Mouse (Mus musculus) stomach, postnatal 0 days (tissue): ENCODE results near the gene Saa2. TPM values are rescaled to one million over a fixed set of nuclear protein-coding genes. Genes with fewer than 3 reads are reported as not detected.
"Not testable (repeated sequence)": the region's sequence is repeated elsewhere in the genome, so short reads cannot be mapped to it uniquely, and the experiment has no call there.

Source experiments
- ATAC-seq: fragments of 200-750 bp; cut with Nextera tagmentation; 2 replicates; pipeline ENCODE4 v1.8.0; 2017; ENCODE audit not compliant: low FRiP score, low TSS enrichment
- DNase-seq: peaks from one replicate; pipeline ENCODE4 v3.0.0-alpha.2; 2016; ENCODE audit warnings: low spot score
- H3K27ac ChIP-seq: fragments of 300-500 bp; sonication (generic); replicated peaks from 2 replicates; pipeline ENCODE4 v1.5.1; 2014; ENCODE audit warnings: mild to moderate bottlenecking, control low read depth
- H3K27me3 ChIP-seq: fragments of 300-500 bp; sonication (generic); 2 replicates; pipeline ENCODE4 v1.6.1; 2014; ENCODE audit warnings: low read length; ENCODE audit not compliant: control insufficient read depth, insufficient read depth
- H3K36me3 ChIP-seq: fragments of 300-500 bp; sonication (generic); 2 replicates; pipeline ENCODE4 v1.6.1; 2014; ENCODE audit warnings: low read length, mixed read lengths; ENCODE audit not compliant: control insufficient read depth, insufficient read depth
- H3K4me1 ChIP-seq: fragments of 300-500 bp; sonication (generic); replicated peaks from 2 replicates; pipeline ENCODE4 v1.6.1; 2014; ENCODE audit warnings: antibody characterized with exemption; ENCODE audit not compliant: control insufficient read depth, insufficient read depth
- H3K4me2 ChIP-seq: fragments of 300-500 bp; sonication (generic); replicated peaks from 2 replicates; pipeline ENCODE4 v1.6.1; 2014; ENCODE audit warnings: low read depth, mild to moderate bottlenecking, control low read depth, moderate library complexity
- H3K4me3 ChIP-seq: fragments of 300-500 bp; sonication (generic); 2 replicates; pipeline ENCODE4 v1.5.1; 2014; ENCODE audit warnings: low read depth, low read length, control low read depth
- H3K9ac ChIP-seq: fragments of 300-500 bp; sonication (generic); 2 replicates; pipeline ENCODE4 v1.6.1; 2014; ENCODE audit warnings: mild to moderate bottlenecking, low read length, control low read depth, mixed read lengths
- H3K9me3 ChIP-seq: fragments of 300-500 bp; sonication (generic); 2 replicates; pipeline ENCODE4 v1.6.1; 2016; ENCODE audit warnings: low read length; ENCODE audit not compliant: control insufficient read depth
- CTCF ChIP-seq: IDR thresholded peaks from 2 replicates; pipeline ENCODE4 v1.5.1; 2016; ENCODE audit warnings: antibody characterized with exemption, low read depth, mild to moderate bottlenecking, moderate library complexity
- EP300 ChIP-seq: optimal IDR thresholded peaks from 2 replicates; pipeline ENCODE3; 2016; ENCODE audit warnings: antibody characterized with exemption
- WGBS: fragments of 180-500 bp; shearing (Covaris S2); extraction: QIAGEN DNeasy Blood & Tissue Kit; methylation state at CpG from one replicate; pipeline ENCODE4 v1.1.7; 2014; 5-methylcytosine and 5-hydroxymethylcytosine counted together
- polyA plus RNA-seq: library from polyadenylated mRNA; unstranded; fragments of >200 nt; fragmentation: Nextera tagmentation; extraction: Ambion mirVana; gene quantifications from 2 replicates; pipeline ENCODE4 v1.2.1, GENCODE M21; 2015

The Saa2 gene
- polyA plus RNA-seq, 1 experiment from 2014 or later, result 0.08 TPM

DNA sequence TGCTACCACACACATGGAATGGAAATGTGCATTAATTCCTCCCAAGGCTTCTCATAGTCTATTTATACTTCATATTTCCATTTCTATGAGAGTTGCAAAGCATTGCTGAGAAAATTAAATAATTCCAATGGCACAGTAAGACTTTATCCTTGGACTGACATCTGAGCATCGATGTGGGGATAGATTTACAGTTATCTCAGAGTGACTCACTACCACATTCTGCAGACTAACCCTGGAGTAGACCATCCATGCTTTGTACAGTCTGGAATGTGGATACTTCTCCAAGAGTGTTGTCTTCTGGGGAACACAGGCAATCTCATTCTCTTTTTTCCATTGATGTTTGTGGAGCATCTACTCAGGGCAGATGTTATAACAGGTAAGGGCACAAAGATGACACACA is 24.0 kb upstream of the Saa2 start:
- WGBS, result 74% methylated on average over 1 of the region's 1 CpGs
- no peak overlapping the region for H3K9ac ChIP-seq
- no peaks in the 10 kb centered on the region for H3K9me3 ChIP-seq
- TF ChIP-seq CTCF (no peak), EP300 (no peak)
- DNase-seq, result no peak
- H3K4me1 ChIP-seq, result no peaks in the 10 kb centered on the region
- H3K4me2 ChIP-seq, result no peak overlapping the region
- H3K27me3 ChIP-seq, result no peaks in the 10 kb centered on the region
- no peaks in the 10 kb centered on the region for H3K36me3 ChIP-seq
- H3K4me3 ChIP-seq, result no peak overlapping the region
- no peak for ATAC-seq
- no peak overlapping the region for H3K27ac ChIP-seq

DNA sequence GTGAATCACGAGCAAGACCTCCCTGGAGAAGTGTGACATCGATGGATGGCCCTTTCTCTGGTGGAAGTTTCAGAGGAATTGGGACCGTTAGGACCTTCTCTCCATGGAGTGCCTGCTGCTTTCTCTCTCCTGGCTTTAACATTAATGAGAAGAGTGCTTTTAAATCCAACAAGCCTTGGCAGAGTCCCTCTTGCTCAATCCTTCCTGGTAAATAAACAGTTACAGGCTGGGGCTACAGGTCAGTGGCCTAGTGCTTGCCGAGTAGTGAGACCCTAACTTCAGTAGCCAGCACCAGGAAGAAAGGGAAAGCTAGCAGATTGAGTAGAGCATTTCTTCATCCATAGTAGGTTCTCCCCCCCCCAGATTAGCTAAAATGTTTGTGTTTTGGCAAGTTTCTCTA is 19.1 kb upstream of the Saa2 start, which contains the start of gene Saa4:
TSS of gene Saa4 (minus strand) at position 146 of the 400 bp plus-strand sequence.
- ATAC-seq, result no peak
- TF ChIP-seq EP300 (no peak), CTCF (no peak)
- DNase-seq, result no peak

GRCm38 (mm10) chr7:46734983-46735382 is 16.6 kb upstream of the Saa2 start:
- Histone ChIP-seq H3K36me3 (no peaks in the 10 kb centered on the region), H3K4me3 (no peak overlapping the region), H3K4me2 (no peak overlapping the region), H3K27ac (no peak overlapping the region), H3K9ac (no peak overlapping the region), H3K4me1 (no peaks in the 10 kb centered on the region), H3K27me3 (no peaks in the 10 kb centered on the region), H3K9me3 (no peaks in the 10 kb centered on the region)
- DNase-seq (no peak), ATAC-seq (no peak)
- 78% methylated on average over 2 of the region's 2 CpGs for WGBS
- TF ChIP-seq EP300 (no peak), CTCF (no peak)

More for the DNA sequence above, 19.1 kb upstream of the Saa2 start, which contains the start of gene Saa4:
- H3K9ac ChIP-seq, result no peak within 1 kb of the TSS
- no peaks in the 10 kb centered on the region for H3K9me3 ChIP-seq
- H3K4me3 ChIP-seq, result no peak within 1 kb of the TSS
- H3K4me2 ChIP-seq, result no peak within 1 kb of the TSS
- no peaks in the 10 kb centered on the region for H3K27me3 ChIP-seq
- no peak within 1 kb of the TSS for H3K27ac ChIP-seq
- H3K36me3 ChIP-seq, result no peaks in the 10 kb centered on the region
- WGBS, result 78% methylated on average over 4 of the region's 4 CpGs
- no peaks in the 10 kb centered on the region for H3K4me1 ChIP-seq

DNA sequence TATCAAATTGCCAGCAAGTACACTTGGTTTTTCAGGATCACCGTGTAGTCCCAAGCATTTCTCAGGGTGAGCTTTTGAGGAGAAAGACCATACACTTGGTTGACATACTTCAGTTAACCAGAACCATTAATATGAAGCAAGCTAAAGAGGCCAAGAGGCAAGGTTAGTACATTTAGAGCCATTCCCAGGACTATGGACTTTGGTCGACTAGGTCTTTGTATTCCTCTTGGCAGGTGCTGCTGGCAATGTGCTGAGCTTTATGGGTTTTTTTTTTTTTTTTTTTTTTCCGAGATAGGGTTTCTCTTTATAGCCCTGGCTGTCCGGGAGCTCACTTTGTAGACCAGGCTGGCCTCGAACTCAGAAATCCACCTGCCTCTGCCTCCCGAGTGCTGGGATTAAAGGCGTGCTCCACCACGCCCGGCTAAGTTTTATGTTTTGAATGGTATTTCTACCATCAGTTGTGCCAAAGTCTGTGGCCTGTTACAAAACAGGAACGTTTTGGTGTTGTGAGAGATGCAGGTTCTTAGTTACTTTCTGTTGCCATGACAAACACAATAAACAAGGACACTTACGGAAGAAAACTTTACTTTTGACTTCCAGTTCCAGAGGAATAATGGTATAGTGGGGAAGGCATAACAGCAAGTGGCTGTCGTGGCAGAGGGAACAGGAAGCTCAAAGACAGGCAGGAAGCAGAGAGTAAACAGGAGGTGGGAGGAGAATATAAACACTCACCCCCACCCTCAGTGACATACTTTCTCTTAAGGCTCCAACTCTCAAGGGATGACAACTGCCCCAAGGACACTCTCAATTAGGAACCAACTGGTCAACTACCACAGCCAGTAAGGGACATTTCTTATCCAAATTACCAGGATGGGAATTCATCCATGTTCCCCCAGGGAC is 12.8 kb upstream of the Saa2 start:
- no peak overlapping the region for H3K4me2 ChIP-seq
- H3K36me3 ChIP-seq, result no peaks in the 10 kb centered on the region
- TF ChIP-seq CTCF (no peak), EP300 (no peak)
- no peaks in the 10 kb centered on the region for H3K27me3 ChIP-seq
- ATAC-seq, result no peak
- no peaks in the 10 kb centered on the region for H3K4me1 ChIP-seq
- no peak overlapping the region for H3K4me3 ChIP-seq
- no peak overlapping the region for H3K27ac ChIP-seq
- no peak for DNase-seq
- H3K9ac ChIP-seq, result no peak overlapping the region
- no peaks in the 10 kb centered on the region for H3K9me3 ChIP-seq
- 72% methylated on average over 12 of the region's 12 CpGs for WGBS

DNA sequence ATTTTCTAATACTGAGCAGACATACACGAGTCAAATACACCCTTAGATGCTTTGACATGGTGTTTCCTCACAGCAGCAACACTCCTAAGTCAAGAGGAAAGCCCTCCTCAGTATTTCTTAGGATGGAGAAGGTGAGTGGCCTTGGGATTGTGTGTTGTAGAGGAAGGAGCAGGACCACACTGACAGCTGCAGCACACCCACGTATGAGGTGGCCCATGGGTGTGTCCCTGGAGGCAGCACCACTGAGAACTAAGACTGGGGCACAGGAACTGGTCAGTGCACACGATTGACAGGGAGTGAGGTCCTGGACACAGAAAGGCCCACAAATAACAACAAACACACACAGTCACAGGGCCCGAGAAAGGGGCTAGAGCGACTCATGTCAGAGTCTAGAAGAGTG is 11.5 kb upstream of the Saa2 start:
- WGBS, result 82% methylated on average over 5 of the region's 5 CpGs
- ATAC-seq, H3K4me1 ChIP-seq, DNase-seq, H3K9me3 ChIP-seq, H3K9ac ChIP-seq, H3K4me3 ChIP-seq, H3K36me3 ChIP-seq, H3K27me3 ChIP-seq, H3K4me2 ChIP-seq, H3K27ac ChIP-seq: not testable (repeated sequence)

DNA sequence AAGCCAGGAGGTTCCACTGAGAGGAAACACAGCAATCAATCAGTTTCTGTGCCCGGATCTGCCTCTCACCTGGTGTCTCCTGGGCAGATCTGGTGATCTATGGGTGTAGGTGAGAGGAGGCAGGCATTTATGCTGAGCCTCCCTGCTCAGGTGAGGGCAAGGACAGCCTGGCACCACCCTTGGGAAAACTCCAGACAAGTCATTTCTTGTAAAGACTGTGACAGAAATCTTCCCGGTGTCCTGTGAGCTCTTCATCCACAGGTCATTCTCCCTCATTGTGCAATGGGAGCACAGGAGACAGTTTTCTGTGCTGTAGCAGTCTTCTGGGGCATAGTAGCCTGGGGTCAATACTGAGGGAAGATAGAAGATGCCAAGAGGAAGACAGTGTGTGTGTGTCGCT is 8.7 kb upstream of the Saa2 start, which contains the start of gene Saa1:
TSS of gene Saa1 (minus strand) at position 101 of the 400 bp plus-strand sequence.
- not testable (repeated sequence) for H3K27me3 ChIP-seq, H3K9ac ChIP-seq, H3K4me3 ChIP-seq, DNase-seq, ATAC-seq, H3K4me2 ChIP-seq, H3K4me1 ChIP-seq, H3K36me3 ChIP-seq, H3K27ac ChIP-seq, H3K9me3 ChIP-seq
- 60% methylated on average over 3 of the region's 3 CpGs for WGBS
